Mouse (Mus musculus): ENCODE data around the gene Olfr1494.

Gene Olfr1494

DNA sequence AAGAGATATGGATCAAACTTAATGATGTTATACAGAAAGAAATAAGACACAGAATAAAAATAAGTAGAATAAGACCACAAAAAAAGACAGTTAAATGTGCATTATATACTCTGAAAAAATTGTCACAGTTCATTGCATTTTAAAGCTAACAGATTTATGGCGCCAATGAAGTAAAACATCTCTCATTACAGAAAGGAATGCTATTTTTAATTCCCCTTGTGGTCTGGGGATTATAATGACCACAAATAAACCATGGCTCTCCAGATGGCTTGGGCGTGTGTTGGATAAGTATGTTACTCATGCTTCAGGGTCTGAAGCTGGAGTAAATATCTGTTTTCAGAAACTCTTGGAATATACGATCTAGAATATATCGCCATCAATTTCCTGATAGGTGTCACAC, at the start of gene Olfr1494:
TSS of gene Olfr1494 (plus strand) at position 301 of the 400 bp plus-strand sequence.
- DNase-seq (ENCODE audit: low spot score in 2 of 2): no peak

DNA sequence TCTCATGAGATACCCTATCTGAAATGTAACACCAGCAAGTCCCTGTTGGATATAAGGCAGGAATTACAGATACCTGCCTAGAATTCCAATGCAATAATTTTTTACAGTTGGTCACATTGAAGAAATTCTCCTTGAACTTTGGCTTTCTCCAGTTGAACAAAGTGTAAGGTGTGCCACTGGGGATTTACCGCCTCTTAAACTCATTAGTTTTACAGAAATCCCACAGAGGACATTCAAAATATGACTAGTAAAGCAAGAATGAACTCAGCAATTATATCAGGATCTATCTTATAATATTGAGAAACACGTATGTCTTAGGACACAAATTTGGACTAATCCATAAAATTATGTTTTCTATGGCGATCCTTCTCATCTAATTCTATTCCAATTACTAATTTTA, 42.6 kb upstream of the Olfr1494 start, which contains the start of gene Olfr1491:
TSS of gene Olfr1491 (plus strand) at position 301 of the 400 bp plus-strand sequence.
- no peak for DNase-seq (ENCODE audit: low spot score in 2 of 2)

DNA sequence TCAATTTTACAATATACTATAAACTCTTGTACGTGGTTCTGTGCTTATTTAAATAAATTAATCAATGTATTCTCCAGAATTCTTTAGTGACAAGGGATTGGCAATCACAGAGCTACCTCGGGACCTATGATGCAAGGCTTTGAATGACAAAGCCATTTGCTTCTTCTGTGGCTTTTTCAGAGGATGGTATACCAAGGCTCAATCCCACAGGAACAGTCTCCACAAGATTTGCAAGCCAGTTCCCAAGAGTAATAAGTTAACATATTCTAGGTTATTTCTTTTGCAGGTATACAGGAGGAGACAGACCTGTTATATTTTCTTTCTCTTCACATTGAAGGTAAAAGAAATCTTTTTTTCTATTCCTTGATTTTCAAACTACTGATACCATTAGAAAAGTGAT, 16.6 kb upstream of the Olfr1494 start, which contains the start of gene Olfr1493-ps1:
TSS of gene Olfr1493-ps1 (plus strand) at position 301 of the 400 bp plus-strand sequence.
- DNase-seq (ENCODE audit: low spot score in 2 of 2): no peak

DNA sequence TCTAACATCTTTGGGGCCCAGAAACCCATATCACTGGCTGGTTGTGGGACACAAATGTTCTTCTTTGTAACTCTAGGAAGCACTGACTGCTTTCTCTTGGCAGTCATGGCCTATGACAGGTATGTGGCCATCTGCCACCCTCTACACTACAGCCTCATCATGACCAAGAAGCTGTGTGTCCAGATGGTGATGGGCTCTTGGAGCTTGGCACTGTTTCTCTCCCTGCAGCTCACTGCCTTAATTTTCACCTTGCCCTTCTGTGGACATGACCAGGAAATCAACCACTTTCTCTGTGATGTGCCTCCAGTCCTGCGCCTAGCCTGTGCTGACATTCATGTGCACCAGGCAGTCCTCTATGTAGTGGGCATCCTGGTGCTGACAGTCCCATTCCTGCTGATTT, 9.8 kb downstream of the Olfr1494 start:
- no peak for DNase-seq (ENCODE audit: low spot score in 2 of 2)

DNA sequence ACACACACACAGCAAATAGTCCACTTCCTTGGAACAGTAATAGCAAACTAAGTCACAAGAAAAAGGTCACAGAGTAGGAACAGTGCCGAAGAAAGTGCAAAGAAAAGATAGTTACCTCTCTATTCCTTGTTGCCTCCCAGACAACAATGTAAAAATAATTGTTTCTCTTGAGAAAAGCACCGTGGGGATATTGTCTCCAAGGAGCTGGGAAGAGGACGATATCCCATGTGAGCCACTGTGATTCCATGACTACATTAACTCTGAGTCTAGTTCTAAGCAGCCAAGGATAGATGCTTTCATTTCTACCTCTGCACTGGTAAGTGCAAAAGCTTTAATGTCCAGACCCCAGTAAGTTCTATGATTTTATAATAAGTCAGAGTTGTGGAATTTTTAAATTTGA, 24.8 kb downstream of the Olfr1494 start, which contains the start of gene Olfr1495:
TSS of gene Olfr1495 (plus strand) at position 301 of the 400 bp plus-strand sequence.
- no peak for DNase-seq (ENCODE audit: low spot score in 2 of 2)

DNA sequence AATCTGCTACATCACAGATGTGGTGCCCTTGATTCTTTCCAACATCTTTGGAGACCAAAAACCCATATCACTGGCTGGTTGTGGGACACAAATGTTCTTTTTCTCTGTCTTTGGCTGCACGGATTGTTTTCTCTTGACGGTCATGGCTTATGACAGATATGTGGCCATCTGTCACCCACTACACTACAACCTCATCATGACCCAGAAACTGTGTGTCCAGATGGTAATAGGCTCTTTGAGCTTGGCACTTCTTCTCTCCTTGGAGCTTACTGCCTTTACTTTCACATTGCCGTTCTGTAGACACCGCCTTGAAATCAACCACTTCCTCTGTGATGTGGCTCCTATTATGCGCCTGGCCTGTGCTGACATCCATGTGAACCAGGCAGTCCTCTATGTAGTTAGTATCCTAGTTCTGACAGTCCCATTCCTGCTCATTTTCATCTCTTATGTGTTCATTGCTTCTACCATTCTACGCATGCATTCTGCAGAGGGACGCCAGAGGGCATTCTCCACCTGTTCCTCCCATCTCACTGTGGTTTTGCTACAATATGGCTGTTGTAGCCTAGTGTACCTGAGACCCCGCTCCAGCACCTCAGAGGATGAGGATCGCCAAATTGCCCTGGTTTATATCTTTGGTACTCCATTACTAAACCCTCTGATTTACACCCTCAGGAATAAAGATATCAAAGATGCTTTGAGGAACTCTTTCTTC, 29.2 kb downstream of the Olfr1494 start:
- DNase-seq (ENCODE audit: low spot score in 2 of 2): no peak

DNA sequence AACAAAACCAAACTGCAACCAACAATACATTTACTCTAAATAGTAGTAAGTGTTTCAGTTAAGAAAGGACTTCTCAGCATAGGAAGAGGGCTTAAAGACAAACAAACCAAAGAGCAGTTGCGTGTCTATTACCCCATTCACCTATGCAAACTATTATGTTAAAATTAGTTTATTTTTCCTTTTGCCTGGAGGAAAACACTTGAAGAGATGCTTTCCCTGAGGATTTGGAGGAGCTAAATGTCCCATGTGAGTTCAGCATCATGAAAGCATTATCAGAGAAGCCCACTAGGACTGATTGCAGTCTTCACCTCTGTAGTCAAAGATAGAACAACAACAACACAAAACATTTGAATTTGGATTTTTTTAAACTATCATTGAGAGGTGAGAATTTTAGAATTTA, 38.0 kb downstream of the Olfr1494 start, which contains the start of gene Olfr1496:
TSS of gene Olfr1496 (plus strand) at position 301 of the 400 bp plus-strand sequence.
- DNase-seq (ENCODE audit: low spot score in 2 of 2): no peak

DNA sequence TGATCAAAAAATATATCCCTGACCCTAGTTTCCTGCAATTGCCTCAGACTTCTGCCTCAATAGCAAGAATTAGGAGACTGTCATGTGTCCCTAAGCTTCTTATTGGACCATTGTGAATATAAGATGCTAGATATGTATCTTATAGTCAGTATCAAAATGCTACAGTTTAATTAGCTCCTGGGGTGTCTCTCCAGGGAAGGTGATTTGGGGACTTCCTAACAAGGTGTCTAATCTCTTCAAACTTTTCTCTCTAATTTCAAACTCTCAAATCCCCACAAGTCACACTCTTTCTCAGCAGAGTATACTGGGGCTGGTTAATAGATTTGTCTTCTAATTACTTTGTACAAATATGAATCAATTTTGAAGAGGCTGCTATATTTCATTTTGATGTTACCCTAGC, 58.6 kb downstream of the Olfr1494 start, which contains the start of gene Olfr1497:
TSS of gene Olfr1497 (minus strand) at position 101 of the 400 bp plus-strand sequence.
- no peak for DNase-seq (ENCODE audit: low spot score in 2 of 2)

All from spleen, postnatal 36 days (tissue).